Mouse (Mus musculus): Measurements from ENCODE around the gene Polr3e.
"Not testable (repeated sequence)": the region's sequence is repeated elsewhere in the genome, so short reads cannot be mapped to it uniquely, and the experiment has no call there.

The Polr3e gene

DNA sequence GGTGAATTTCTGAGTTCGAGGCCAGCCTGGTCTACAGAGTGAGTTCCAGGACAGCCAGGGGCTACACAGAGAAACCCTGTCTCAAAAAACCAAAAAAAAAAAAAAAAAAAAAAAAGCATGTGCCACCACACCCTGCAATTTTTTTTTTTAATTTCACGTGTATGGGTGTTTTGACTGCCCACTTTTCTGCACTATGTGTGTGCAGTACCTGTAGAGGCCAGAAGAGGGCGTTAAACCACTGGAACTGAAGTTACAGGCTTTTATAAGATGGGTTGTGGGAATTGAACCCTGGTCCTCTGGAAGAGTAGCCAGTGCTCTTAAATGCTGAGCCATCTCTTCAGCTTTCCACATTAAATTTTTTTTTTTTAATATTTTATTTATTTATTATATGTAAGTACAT, 7.4 kb upstream of the Polr3e start:
- not testable (repeated sequence) for DNase-seq (ENCODE audit: low spot score in 2 of 2)

DNA sequence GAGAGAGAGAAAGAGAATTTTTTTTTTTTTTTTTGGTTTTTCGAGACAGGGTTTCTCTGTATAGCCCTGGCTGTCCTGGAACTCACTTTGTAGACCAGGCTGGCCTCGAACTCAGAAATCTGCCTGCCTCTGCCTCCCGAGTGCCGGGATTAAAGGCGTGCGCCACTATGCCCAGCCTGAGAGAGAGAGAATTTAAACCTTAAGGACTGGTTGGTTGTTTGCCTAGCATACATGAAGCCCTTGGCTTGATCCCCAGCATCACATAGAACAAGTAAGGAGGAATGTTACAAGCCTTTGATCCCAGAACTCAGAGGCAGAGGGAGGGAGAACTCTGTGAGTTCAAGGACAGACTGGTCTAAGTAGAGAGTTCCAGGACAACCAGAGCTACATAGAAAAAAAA, 6.3 kb upstream of the Polr3e start:
- DNase-seq (ENCODE audit: low spot score in 2 of 2) = not testable (repeated sequence)

DNA sequence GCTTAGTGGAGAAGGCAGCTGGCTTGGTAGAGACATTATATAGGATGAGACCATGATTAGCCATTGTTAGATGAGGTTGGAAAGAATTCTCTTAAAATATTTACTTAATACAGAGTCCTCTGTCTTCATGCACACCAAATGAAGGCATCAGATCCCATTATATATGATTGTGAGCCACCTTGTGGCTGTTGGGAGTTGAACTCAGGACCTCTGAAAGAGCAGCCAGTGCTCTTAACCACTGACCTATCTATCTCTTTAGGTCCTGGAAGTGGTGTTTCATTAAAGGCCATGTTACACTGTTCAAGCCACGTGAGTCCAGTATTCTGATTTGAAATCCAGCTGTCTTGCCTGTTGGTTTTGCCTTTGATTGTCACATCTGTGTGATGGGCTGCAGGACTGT, 4.2 kb upstream of the Polr3e start:
- DNase-seq (ENCODE audit: low spot score in 2 of 2) = no peak

DNA sequence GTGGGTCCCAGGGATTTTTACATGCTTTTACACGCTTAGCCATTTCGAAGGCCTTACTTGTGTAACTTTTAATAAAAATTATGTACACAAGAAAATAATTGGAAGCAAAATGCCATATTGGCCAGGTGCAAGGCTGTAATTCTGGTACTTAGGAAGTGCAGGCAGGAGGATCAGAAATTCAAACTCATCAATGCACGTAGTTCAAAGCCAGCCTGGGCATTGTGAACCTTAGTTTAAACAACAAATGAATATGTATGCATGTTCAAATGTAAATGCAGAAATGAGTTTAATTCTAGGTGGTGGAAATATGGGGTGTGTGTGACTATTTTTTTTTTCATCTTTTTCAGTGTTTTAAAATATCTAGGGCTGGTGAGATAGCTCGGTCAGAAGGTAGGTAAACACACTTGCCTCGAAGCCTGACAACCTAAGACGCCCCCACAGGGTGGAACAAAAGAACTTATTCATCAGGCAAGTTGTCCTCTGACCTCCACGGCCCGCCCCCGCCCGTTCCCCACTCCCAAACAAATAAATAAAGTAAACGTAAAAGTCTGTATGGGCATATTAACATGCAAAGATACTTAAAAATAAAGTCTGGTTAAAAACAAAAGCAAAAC, 1.2 kb upstream of the Polr3e start:
- DNase-seq (ENCODE audit: low spot score in 2 of 2) = no peak

DNA sequence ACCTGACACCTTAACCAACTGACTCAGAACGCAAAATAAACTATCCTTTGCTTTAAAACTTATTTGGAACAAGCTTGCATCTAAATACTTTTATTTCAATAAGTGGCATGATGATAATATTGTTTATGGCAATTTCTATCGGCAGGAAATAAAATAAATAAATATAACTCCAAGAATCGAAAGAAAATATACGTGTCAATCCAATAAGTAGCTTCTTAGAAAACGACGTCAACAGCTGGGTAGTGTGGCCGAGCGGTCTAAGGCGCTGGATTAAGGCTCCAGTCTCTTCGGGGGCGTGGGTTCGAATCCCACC, 309 bp upstream of the Polr3e start:
- DNase-seq (ENCODE audit: low spot score in 2 of 2) = no peak

DNA sequence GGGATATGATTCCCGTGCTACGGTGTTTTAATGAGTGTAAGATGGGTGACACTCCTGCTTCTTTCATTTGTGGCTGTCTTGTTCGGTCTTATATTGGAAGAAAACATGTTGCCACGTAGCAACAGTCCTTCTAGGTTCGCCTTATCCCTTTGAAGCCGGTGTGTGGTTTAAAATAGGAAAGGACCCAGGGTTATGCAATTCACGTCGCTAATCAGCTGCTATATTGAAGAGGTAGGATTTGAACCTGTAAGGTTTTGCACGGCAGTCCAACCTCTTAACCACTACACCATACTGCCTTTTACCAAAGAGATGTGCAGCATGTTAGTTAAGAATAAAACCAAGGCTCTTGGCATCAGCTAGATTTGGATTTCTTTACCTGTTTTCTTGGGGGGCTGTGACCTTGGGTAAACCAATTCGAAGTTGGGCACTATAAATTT, 1.0 kb downstream of the Polr3e start:
- DNase-seq (ENCODE audit: low spot score in 2 of 2) = peak; percentile 58 to 77

DNA sequence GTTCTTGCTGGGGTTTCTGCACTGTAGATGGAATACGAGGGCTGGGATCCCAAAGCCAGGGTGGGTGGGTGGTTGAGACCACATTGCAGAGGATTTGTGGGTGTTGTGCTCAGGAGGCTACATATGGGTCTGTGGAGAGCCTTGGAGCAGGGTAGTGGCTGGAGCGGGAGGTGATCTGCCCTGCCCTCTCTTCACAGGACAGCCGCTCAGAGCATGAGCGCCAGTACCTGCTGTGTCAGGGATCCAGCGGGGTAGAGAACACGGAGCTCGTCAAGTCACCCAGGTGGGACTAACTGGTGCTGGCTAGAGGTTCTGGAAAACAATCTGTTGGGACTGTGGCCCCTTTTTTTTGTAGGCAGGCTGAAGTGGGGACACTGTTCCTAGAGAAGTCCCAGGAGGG, 15.6 kb downstream of the Polr3e start:
- DNase-seq (ENCODE audit: low spot score in 2 of 2) = no peak

DNA sequence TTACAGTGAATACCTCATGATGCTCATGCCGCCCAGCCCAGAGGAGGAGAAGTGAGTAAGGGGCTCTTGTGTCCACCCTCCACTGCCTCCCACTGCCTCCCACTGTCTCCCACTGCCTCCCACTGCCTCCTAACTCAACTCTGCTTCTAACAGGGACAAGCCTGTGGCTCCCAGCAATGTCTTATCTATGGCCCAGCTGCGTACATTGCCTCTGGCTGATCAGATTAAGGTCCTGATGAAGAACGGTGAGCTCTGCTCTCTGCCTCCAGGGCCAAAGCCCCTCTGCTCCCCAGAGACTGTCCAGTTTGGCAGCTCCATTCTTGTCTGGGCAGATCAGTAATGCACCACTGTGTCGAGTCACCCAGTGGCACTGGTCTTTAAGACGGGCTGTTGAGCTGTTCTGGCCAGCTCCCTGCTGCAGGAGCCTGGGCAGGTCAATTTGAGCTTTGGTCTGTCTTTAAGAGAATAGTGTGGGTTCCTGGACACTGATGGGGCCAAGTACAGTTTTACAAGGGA, 16.2 kb downstream of the Polr3e start:
- no peak for DNase-seq (ENCODE audit: low spot score in 2 of 2)

DNA sequence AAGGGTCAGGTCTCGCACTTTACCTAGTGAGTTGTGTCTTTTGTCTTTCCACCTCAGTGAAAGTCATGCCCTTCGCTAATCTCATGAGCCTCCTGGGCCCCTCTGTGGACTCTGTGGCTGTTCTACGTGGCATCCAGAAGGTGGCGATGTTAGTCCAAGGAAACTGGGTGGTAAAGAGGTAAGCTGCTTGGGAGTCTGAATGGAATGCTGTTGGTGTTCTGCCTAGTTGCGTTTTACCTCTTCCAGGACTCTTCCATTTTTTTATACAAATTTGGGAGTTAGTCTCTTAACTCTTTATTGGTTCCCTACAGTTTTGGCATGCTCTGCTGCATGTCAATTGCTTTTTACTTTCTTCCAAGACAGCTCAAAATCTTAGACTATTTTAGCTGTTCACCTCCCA, 17.2 kb downstream of the Polr3e start:
- DNase-seq (ENCODE audit: low spot score in 2 of 2) = peak; percentile 23 to 59

DNA sequence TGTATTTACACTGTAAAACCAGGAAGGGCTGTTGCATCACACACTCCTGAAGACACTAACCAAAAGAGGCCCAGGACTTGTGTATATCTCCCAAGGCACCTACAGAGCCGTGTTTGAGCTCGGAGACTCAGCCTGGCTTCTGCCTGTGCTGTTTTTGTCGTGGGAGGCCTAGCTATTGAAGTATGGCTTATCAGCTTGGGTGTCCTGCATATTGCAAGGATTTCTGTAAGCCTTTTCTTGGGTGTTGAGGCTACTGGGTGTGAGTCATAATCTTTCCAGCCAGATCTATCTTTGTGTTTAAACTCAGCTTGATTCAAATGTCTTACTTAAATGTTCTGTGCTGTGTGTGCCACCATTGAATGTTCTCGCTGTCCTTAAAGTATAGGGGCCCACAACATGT, 19.0 kb downstream of the Polr3e start:
- no peak for DNase-seq (ENCODE audit: low spot score in 2 of 2)

DNA sequence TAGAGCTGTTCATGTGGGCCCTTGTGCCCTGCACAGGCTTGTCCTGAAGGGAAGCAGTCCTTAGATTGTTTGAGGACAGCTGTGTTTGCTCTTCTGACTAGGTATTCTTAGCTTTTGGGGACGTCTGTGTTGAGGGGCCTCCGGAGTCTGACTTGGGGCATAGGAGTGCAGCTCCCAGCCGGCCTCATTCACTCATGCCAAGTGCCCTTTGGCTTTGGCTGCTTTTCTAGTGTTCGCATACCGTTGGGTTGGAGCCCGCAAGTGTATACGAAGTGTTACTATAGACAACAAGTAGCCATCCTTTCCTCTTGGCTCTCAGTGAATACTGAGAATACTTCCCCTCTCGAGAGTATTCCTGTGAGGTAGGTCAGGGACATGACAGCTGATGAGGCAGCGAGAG, 20.7 kb downstream of the Polr3e start:
- no peak for DNase-seq (ENCODE audit: low spot score in 2 of 2)

DNA sequence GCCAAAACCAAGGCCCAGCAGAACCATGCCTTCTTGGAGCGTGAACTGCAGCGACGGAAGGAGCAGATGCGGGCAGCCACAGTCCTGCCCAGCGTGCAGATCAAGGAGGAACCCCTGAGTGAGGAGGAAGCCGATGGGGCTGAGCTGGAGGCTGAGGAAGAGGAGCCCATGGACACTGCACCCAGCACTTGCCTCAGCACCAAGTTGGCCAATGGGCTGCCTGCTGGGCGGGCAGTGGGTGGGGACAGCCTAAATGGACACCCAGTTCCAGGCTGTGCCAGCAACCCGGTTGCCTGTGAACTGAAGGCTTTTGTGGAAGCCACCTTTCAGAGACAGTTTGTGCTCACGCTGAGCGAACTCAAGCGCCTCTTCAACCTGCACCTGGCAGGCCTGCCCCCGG, 22.8 kb downstream of the Polr3e start:
- no peak for DNase-seq (ENCODE audit: low spot score in 2 of 2)

DNA sequence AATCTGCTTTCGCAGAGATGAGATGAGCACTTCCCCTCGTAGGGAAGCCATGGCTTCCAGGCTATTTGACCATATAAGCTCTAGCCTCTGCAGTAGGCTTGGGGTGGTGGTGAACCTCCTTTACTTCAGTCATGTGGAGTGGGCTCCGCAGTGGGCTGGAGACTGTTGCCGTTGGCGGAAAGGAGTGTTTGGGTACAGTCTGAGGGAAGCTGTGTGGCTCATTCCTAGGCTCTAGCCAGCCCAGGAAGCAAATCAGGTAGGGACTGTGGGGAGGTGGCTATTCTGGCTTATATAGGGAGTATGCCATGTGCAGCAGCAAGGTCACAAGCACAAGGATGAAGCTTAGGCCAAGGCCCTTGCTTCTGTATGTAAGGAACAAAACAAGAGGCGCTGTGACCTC, 23.7 kb downstream of the Polr3e start:
- no peak for DNase-seq (ENCODE audit: low spot score in 2 of 2)

DNA sequence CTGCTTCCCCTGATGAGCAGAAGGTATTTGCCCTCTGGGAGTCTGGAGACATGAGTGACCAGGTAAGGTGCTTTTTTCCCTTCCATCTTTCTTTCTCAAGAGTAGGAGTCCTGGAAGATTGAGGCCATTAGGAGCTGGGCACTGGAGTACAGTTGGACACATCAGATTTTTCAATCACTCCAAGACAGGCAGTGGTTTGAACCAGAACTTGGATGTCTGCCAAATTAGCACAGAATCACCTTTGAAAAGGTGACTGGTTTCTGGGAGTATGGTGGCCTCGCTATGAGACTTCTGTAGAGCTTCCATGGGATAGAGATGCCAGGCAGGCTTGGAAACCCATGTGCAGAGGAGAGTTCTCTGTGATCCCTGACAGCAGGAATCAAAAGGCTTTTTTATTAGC, 25.0 kb downstream of the Polr3e start:
- no peak for DNase-seq (ENCODE audit: low spot score in 2 of 2)

DNA sequence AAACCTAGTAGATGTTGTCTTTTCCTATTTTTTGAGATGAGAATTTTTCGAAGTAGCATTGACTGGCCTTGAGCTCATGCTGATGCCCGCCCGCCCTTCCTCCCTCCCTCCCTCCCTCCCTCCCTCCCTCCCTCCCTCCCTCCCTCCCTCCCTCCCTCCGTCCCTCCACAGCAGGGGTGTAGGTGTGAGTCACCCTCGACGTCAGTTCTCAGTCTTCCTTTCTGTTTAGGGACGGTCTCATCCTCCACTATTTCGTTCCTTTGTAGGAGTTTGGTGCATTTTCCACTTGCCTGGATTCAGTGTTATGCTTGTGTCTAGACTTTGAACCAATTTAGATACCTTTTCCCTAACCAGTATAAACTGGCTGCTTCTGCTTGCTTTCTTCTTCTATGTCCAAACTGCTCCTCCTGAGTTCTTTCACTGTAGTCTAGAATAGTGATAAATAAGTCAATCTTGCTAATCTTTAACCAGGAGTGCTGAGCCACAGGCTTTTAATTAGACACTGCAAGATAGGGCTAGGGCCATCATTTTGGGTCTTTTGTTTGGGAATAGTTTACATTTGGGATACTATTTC, 26.5 kb downstream of the Polr3e start:
- no peak for DNase-seq (ENCODE audit: low spot score in 2 of 2)

DNA sequence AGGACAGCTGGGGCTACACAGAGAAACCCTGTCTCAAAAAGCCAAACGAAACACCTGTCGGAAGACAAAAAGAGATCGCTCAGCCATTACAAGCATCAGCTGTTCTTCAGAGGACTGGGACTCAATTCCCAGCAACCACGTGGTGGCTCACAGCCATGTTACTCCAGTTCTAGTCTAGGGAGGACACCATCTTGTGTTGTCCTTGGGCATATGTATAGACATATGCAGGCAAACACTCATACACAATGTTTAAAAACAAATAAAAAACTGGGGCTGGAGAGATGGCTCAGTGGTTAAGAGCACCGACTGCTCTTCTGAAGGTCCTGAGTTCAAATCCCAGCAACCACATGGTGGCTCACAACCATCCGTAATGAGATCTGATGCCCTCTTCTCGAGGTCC, 36.0 kb downstream of the Polr3e start:
- DNase-seq (ENCODE audit: low spot score in 2 of 2) = not testable (repeated sequence)

DNA sequence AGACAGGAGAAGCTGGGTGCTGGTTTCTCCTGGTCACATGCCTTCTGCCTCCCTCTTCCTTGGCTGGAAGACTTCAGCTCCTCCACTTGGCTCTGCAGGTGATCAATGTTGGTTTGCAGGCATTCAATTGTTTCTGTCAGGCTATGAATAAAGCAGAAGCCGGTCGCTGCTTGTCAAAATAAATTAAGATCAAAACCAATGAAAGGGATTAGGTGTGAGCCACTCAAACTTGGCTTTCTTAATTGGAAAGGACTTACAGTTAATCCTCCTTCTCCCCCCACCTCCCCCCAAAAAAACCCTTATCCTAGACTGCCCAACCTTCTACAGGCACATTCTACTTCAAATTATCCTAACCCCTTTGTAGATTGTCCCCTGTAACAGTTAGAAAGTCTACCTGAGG, 42.6 kb downstream of the Polr3e start:
- DNase-seq (ENCODE audit: low spot score in 2 of 2) = no peak

DNA sequence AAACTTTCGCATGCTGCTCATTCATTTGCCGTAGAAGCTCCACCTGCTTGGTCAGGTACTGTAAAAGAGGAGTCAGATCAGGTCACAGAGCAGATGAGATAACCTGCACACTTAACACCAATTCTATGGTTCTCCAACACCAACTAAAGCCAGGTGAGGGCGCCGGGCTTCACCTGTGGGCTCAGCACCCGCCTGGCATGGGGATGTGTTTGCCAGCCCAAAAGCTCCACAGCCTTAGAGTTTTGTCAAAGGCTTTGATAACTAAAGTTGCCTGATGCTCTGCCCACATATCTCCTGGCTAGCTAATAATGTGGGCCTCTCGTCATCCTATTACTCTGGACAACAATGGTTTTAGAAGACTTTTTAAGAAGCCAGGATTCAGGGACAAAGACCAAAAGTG, 43.1 kb downstream of the Polr3e start:
- peak in 1 of 2 experiments; percentile 22 for DNase-seq (ENCODE audit: low spot score in 2 of 2)

DNA sequence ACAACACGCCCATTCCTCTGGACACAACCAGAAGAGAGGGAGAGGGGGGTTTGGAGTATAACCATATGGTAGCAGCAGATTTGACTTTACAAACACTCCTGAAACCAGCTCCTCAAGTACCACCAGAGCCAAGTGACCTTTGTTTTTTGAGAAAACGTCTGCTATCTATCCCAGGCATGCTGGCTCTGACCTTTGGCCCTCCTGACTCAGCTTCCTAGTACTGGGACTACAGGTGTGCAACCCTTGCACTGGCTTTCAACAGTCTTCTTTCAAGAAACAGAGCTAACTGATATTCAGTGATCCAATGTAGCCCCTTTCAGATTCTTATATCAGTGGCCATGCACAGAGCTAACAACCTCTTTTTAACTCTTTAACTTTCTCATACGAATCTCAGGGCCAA, 44.3 kb downstream of the Polr3e start:
- DNase-seq (ENCODE audit: low spot score in 2 of 2) = no peak

DNA sequence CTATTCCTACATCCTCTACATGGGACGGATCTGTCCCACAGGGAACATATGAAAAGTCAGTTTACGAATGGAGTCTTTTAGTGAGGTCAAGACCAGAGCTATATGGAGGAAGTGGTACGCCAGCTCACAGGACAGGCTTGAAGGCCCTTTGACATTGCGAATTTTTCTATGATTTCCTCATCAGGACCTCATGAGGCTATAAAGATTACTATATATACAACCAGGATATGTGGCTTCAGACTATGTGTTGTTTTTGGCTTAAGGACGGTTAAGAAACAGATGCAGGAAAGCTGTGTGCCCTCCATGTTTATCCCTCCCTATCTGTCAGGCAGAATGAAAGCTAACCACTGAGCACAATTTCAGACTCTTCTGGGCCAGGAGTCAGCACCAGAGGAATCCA, 45.6 kb downstream of the Polr3e start:
- no peak for DNase-seq (ENCODE audit: low spot score in 2 of 2)

DNA sequence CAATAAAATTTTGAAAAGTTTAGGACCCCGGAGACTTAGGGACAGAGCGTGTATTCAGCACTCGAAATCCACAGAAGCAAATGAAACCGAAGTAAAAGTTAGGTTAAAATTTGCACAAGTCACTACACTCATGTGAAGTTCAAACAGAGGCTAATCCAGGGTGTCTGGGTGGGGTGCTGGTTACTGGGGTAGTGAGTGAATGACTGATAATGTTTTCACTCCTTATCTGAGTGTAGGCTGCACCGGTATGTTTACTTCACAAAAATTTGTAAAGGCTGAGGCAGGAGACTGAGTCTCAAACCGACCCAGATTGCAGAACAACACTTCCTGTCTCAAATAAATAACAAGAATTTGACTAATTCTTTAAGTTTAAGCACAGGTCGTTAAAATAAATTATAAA, 51.7 kb downstream of the Polr3e start:
- DNase-seq (ENCODE audit: low spot score in 2 of 2) = no peak

DNA sequence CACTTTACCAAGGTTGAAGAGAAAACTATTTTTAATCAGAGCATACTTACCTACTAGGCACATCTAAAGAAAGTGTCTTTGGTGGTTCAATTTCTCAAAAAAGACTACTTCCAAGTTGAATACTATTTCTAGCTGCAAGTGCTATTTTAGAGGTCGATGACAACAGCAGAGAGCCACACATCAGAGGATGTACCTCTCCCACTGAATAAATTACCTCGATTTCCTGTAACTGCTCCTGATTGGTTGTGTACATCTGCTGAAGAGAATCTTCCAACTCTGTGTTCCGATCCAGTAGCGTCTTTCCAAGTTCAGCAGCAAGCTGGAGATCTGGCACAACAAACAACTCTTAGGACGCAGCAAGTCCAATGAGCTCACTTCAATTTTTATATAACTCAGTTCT, 52.6 kb downstream of the Polr3e start:
- DNase-seq (ENCODE audit: low spot score in 2 of 2) = no peak

DNA sequence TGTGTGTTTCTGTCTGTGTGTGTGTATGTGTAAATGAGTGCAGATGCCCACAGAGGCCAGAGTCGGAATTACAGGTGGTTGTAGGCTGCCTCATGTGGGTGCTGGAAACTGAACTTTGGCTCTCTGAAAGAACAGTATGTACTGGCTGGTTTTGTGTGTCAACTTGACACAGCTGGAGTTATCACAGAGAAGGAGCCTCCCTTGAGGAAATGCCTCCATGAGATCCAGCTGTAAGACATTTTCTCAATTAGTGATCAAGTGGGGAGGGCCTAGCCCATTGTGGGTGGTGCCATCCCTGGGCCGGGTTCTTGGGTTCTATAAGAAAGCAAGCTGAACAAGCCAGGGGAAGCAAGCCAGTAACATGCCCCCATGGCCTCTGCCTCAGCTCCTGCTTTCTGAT, 54.9 kb downstream of the Polr3e start:
- DNase-seq (ENCODE audit: low spot score in 2 of 2) = not testable (repeated sequence)

DNA sequence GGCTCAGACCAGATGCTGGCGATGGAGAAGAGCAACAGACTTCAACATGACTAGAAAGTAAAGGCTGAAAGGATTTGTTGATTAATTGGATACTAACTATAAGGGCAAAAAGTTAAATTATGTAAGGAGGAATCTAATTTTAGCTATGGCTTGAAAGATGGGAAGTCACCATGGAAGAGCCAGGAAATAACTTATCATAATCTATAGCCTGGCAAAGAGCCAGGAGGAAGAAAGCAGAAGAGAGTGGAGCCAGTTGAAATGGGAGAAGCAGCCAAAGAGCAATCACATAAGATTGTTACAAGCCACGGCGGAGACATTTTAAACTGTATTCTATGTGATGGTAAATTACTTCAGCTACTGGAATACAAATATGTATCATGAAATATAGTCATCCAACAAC, 56.5 kb downstream of the Polr3e start:
- DNase-seq (ENCODE audit: low spot score in 2 of 2) = no peak
